Mouse (Mus musculus) neural tube, embryonic 15.5 days (tissue): ENCODE data around the gene Dmxl2. TPM values are rescaled to one million over a fixed set of nuclear protein-coding genes. Genes with fewer than 3 reads are reported as not detected.

Experiments
- polyA plus RNA-seq: library from polyadenylated mRNA; unstranded; fragments of >200 nt; fragmentation: Nextera tagmentation; extraction: Ambion mirVana; gene quantifications from 2 replicates; pipeline ENCODE4 v1.2.1, GENCODE M21; 2015

Dmxl2 gene
- polyA plus RNA-seq, 1 experiment from 2014 or later, result 60.5 TPM

Other genes with a start within 250 kb of the Dmxl2 start
- 0.15 TPM in 1 of 2 replicates, not detected in the other for gene Cyp19a1, start 233.5 kb downstream of the Dmxl2 start, polyA plus RNA-seq
- gene Gldn, start 215.1 kb downstream of the Dmxl2 start, polyA plus RNA-seq, result 0.19 and 0.37 TPM in 2 replicates
- gene Sh2d7, start 37.4 kb upstream of the Dmxl2 start, polyA plus RNA-seq, result 0.13 TPM in 1 of 2 replicates, not detected in the other
- 63.6 and 76.2 TPM in 2 replicates for gene Cib2, start 58.6 kb upstream of the Dmxl2 start, polyA plus RNA-seq
- gene Idh3a, start 84.7 kb upstream of the Dmxl2 start, polyA plus RNA-seq, result 167 and 173 TPM in 2 replicates
- gene Acsbg1, start 160.2 kb upstream of the Dmxl2 start, polyA plus RNA-seq, result 39.1 and 40.9 TPM in 2 replicates
- gene Dnaja4, start 197.2 kb upstream of the Dmxl2 start, polyA plus RNA-seq, result 7.5 and 8.0 TPM in 2 replicates
- gene Wdr61, start 232.9 kb upstream of the Dmxl2 start, polyA plus RNA-seq, result 79.1 and 91.7 TPM in 2 replicates